Mouse (Mus musculus): ENCODE results near the gene Gm5416.
"Not testable (repeated sequence)": the region's sequence is repeated elsewhere in the genome, so short reads cannot be mapped to it uniquely, and the experiment has no call there.

Gene Gm5416

DNA sequence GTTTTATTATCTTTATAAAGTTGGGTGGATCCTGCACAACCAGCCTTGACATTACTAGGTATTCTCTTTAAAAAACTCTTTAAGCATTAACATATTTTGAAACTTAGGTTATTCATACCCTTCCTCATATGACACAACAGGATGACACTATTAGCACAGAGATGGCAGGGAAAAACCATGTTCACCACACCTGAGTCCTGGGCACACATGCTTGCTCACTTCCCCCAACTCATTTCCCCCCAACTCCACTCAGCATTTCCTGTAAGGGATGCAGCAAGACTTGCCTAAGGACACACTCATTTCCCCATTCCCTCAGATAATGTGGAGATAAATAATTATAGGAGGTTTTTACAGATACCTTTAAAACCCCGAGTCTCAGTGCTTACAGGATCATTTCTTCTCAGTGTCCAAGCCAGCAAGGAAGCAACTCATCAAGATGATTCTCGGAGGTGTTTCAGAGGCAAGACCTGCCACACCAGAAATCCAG lies at the start of gene Gm5416:
Gm5416 (plus strand) TSS at position 437 of the 487 bp plus-strand sequence.
- DNase-seq (ENCODE audit: low spot score), result no peak

DNA sequence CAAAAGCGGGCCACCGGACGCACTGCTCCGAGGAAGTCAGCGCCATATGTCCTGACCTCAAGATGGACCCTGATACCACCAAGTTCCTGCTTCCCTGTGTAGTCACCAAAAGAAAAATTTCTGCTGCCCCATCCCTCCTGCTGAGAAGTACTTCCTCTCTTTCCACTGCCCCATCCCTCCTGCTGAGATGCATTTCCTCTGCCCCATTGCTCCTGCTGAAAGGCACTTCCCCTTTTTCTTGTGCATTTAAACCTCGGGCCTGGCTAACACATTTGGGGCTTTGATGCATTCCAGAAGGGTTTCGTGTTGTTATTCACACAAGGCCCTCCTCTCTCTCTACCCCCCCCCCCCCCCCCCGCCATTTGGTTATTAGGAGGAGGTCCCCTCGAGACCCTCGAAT lies 42.4 kb upstream of the Gm5416 start:
- DNase-seq (ENCODE audit: low spot score), result not testable (repeated sequence)

DNA sequence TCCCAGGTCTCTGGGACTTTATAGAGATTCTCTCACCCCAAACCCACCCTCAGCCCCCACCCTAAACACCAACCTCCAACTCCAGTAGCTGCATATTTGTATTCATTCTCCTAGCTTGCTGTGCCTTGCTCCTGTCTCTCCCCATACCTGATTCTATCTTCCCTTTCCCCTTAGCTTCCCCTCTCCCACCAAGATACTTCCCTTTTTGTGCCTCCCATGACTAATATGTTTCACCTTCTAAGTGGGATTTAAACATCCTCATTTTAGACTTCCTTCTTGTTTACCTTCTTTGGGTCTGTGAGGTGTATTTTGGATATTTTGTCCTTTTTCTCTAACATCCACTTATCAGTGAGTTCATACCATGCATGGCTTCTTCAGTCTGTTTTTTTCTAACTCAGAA lies 34.1 kb upstream of the Gm5416 start:
- DNase-seq (ENCODE audit: low spot score), result no peak

DNA sequence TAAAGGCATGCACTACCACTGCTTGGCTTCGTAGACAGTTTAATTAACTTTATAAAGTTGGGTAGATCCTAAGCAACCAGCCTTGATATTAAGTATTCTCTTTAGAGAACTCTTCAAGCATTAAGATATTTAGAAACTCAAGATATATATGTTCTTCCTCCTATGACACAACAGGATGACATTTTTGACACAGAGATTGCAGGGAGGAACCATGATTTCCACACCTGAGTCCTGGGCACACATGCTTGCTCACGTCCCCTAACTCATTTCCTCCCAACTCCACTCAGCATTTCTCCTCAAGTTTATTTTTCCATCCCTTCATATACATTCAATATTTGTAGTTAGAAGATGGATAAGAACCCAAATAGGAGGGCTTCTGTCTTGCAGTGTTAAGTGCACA lies 30.3 kb upstream of the Gm5416 start:
- DNase-seq (ENCODE audit: low spot score), result no peak

DNA sequence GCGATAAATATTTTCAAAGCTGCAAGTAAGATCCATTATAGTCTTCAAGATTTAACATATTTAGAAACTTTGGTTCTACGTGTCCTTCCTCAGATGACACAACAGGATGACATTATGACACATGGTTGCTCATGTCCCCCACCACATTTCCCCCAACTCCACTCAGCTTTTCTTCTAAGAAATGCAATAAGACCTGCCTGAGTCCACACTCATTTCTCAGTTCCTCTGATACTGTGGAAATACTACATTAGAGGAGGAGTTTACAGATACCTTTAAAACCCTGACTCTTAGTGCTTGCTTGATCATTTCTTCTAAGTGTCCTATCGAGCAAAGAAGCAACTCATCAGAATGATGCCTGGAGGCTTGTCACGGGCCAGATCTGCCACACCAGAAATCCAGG lies 26.3 kb upstream of the Gm5416 start, which contains the start of gene Gm5483:
Gm5483 (plus strand) TSS at position 301 of the 400 bp plus-strand sequence.
- not testable (repeated sequence) for DNase-seq (ENCODE audit: low spot score)

DNA sequence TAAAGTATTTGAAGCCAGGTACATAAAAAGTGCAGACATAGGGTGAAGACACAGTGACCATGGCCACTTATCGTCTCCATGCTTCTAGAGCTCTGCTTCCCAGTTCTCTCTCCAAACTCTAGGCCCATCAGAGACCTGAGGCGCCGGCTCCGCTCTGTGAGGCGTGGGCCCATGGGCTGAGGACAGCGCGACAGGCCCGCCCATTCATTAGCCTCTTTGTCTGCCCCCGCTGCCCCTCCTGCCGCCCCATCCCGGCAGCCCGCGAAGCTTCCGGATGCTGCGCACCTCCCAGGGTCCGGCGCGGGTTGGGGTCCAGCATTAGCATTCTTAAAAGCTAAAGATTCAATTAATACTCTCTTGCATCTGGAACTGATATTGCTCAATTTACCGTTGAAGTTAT lies 11.0 kb upstream of the Gm5416 start:
- DNase-seq (ENCODE audit: low spot score), result no peak

DNA sequence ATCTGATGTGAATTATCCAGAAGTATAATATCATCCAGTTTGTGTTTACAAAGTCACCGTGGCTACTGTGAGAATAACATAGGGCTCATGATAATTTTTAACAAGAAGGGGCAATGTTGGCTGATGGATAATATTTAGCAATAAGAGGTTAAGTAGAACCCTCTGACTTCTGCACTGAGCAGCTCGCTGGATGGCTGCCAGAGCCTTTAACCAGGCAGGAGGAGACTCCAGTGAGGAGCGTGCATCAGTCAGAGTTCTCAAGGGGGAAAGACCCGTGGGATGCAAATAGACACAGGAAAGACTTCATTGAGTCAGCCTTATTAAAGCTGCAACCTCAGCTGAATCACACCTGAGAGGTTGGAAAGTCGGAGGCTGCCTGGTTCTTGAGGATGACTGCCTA lies 6.4 kb upstream of the Gm5416 start:
- no peak for DNase-seq (ENCODE audit: low spot score)

DNA sequence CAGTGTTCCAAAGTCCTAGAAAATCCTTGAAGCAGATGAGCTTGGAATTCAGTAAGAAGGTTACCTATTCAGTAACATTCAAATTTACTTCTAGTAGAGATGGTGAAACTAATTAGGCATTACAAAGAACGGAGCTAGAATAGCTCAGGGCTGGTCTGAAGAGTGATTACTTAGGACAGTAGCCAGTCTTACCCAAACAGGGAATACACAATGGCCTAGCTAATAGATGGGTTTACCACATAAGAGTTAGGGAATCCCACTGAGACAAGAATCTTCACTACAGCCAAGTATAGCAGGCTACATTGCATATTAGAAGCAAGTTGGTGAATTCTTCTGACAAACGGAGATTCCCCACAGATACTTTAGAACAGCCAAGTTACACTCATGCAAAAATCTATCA lies 4.5 kb upstream of the Gm5416 start:
- DNase-seq (ENCODE audit: low spot score), result not testable (repeated sequence)

DNA sequence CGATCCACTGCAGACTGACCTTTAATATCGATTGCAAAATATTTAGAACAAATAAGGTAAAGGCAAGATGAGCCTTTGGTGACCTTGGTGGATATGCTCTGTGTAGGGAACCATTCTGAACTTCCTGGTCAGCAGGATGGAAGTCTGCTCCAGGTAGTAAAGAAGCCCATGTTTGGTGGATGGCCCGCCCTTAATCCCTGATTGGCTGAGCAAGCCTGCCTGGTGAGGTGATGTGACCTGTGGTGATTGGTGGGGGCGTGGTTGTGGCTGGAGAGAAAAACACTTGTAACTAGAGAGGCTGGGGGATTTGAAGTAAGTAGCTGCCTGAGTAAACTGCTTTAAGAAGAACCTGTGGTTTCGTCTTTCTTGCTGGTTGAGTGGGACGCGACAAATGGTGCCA lies 11.0 kb downstream of the Gm5416 start, which contains the start of gene 2010005H15Rik:
2010005H15Rik (plus strand) TSS at position 301 of the 400 bp plus-strand sequence.
- DNase-seq (ENCODE audit: low spot score), result not testable (repeated sequence)

DNA sequence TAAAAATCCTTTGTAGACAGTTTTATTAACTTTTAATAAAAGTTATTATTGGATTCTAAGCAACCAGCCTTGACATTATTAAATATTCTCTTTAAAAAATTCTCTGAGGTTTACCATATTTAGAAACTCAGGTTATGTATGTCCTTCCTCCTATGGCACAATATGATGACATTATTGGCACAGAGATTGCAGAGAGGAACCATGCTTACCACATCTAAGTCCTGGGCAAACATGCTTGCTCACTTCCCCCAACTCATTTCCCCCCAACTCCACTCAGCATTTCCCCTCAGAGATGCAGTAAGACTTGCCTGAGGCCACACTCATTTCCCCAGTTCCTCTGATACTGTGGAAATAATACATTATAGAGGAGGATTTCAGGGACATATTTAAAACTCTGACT lies 50.4 kb downstream of the Gm5416 start:
- DNase-seq (ENCODE audit: low spot score), result not testable (repeated sequence)

Measured in testis, postnatal 10 days (tissue).